Mouse (Mus musculus) frontal cortex, adult (tissue): ENCODE results near the gene 4930523C07Rik.
A peak's percentile ranks its signal among the peaks of the same experiment; 100 is the strongest.

Experiments
- ATAC-seq: cut with Nextera tagmentation; 2 replicates; pipeline ENCODE4 v1.9.2; 2017; ENCODE audit warnings: mild to moderate bottlenecking, moderate library complexity, mixed read lengths; ENCODE audit not compliant: low TSS enrichment

Gene 4930523C07Rik

DNA sequence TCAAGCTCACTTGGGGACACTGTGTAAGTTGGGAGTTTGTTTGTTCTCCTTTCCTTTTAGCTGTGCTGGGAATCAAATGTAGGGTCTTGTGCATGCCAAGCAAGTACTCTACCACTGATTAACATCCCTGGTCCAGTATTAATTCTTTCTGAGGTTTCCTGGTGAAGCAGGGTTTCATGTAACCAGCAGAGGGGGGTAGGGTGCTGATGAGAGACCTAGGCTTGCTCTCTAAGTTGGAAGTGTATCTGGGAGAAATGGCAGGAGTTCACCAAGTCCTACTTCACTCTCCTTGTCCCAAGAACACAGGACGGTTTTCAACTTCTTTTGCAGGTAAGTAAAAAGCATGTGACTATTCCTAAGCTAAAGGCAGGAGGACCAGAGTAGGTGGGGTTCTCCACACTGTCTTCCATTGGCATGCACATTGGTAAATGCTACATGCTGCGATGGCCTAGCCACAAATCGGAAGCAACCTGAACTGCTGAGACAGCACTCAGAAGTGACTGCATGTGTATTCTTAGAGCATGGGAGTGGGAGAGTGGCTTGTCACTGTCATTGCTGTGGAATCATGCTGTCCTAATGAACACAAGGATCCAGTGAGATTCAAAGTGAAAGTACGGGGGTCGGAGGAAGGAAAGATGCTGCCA is 55.6 kb downstream of the 4930523C07Rik start:
- ATAC-seq, result no peak

DNA sequence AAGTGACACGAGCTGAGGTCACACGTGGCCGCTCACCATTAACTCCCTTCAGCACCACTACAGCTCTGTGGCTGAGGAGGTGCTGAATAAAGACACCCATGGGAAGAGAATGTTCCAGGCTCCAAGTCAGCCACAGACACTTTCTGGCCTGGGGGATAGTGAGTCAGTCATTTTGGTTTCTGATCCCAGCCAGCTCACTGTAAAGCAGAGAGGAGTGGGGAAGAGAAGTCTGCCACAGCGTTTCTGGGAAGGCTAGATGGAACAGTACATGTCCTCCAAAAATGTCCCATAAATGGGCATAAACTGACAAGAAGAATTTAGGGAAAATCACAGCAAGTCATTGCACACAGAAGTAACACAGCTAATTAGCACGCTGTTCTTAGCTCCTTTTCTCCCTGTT is 56.8 kb downstream of the 4930523C07Rik start:
- ATAC-seq, result peak; percentile 91

GRCm38 (mm10) chr1:160105426-160105825 is 61.2 kb downstream of the 4930523C07Rik start:
- ATAC-seq, result no peak

- ATAC-seq, result peak; percentile 59; the same call in 1 of the 2 replicates
Measured at GRCm38 (mm10) chr1:160108604-160109003, 64.4 kb downstream of the 4930523C07Rik start.

GRCm38 (mm10) chr1:160123957-160124356 is 79.8 kb downstream of the 4930523C07Rik start:
- no peak for ATAC-seq
